ENCODE assay signal across 10 mouse cellular contexts in the genomic region with DNA sequence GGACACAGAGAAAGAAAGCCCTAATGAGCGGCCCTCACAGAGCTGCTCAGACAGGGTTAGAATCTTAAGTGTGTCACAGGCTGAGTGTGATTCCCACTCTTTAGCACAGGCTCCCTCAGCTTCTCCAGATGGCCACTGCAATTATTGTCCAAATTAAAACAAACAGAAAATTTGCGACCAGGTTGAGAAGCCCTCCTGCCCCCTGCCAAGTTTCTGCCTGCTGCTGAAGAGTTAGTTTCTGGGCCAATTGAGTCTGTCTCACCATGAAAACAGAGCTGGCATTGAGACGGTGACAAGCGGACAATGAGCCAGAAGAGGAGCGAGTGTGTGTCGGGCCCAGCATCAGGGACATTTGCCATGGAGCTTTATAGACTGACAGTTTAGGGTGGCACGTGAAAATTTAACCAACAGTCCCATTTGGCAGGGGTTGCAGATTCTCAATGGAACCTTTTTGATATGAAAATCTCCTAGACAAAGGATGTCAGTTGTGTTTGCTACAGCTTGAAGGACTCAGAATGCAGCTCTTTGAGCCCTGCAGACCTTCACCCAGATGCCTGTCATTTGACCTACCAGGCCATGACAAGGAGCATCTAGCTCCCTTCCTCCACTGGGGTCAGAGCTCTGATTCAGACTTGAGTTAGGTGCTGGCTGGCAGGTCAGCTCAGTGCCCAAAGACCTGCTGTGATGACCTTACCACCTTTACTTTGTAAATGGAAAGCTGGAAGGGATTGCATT. TPM values are rescaled to one million over a fixed set of nuclear protein-coding genes. Genes with fewer than 3 reads are reported as not detected.
A peak's percentile ranks its signal among the peaks of the same experiment; 100 is the strongest.
DNase-seq lines count a peak whose midpoint lies in the region; ATAC-seq and TF ChIP-seq lines count a peak whose summit lies in the region.
"Had no signal": no experiment of that assay in that cellular context is flagged by ENCODE, and none has a peak within 500 bp of the region (broad histone marks: within the 10 kb centered on the region; RNA-seq: fewer than 3 reads in every experiment).

No protein-coding gene starts in this region.

- H3K4me2 ChIP-seq in forebrain, postnatal 0 days (ENCODE audit: low read depth), result no peak overlapping the region
- H3K4me2 ChIP-seq in midbrain, embryonic 11.5 days, result no peak overlapping the region
- H3K4me2 ChIP-seq in liver, embryonic 12.5 days, result no peak overlapping the region
- H3K4me2 ChIP-seq: embryonic facial prominence, embryonic 13.5 days had no signal

- H3K36me3 ChIP-seq in forebrain, postnatal 0 days (ENCODE audit: insufficient read depth), result no peaks in the 10 kb centered on the region
- H3K36me3 ChIP-seq in midbrain, embryonic 11.5 days (ENCODE audit: control insufficient read depth, insufficient read depth, low read length), result no peaks in the 10 kb centered on the region
- no peaks in the 10 kb centered on the region for H3K36me3 ChIP-seq in liver, embryonic 12.5 days
- H3K36me3 ChIP-seq: embryonic facial prominence, embryonic 13.5 days had no signal

- WGBS in forebrain, postnatal 0 days, result 15% methylated on average over 7 of the region's 7 CpGs
- WGBS in midbrain, embryonic 11.5 days, result 44% methylated on average over 7 of the region's 7 CpGs
- WGBS in liver, embryonic 12.5 days (ENCODE audit: insufficient replicate concordance), result 68% methylated on average over 7 of the region's 7 CpGs

- DNase-seq in frontal cortex, postnatal 14 days (ENCODE audit: low spot score in 2 of 2), result peak; percentile 15 to 31
- DNase-seq in brain, embryonic 18.5 days (ENCODE audit: low read depth, low spot score), result peak; percentile 83
- peak; percentile 88 for DNase-seq in forebrain, postnatal 0 days
- peak; percentile 86 for DNase-seq in midbrain, embryonic 11.5 days (ENCODE audit: low spot score, missing footprints)
- no peak for DNase-seq in adipocyte (ENCODE audit: low spot score)
- no peak for DNase-seq in embryo, embryonic 10 days (ENCODE audit: low spot score)
- DNase-seq: thymus, adult 18-20 months had no signal

- no peak overlapping the region for H3K4me3 ChIP-seq in forebrain, postnatal 0 days (ENCODE audit: low read depth, low read length)
- no peak overlapping the region for H3K4me3 ChIP-seq in midbrain, embryonic 11.5 days (ENCODE audit: low read depth, low read length)
- no peak overlapping the region for H3K4me3 ChIP-seq in liver, embryonic 12.5 days
- H3K4me3 ChIP-seq: embryonic facial prominence, embryonic 13.5 days had no signal

- H3K9ac ChIP-seq in forebrain, postnatal 0 days, result no peak overlapping the region
- no peak overlapping the region for H3K9ac ChIP-seq in midbrain, embryonic 11.5 days (ENCODE audit: low read length)
- no peak overlapping the region for H3K9ac ChIP-seq in liver, embryonic 12.5 days
- H3K9ac ChIP-seq: embryonic facial prominence, embryonic 13.5 days had no signal

- no peak for TF ChIP-seq CTCF in forebrain, postnatal 0 days (IDR thresholded peaks at IDR 0.05; ENCODE audit: low read depth)

- no peaks in the 10 kb centered on the region for H3K9me3 ChIP-seq in forebrain, postnatal 0 days (ENCODE audit: low read length)
- peaks cover 2% of the 10 kb centered on the region; the same call in 1 of the 2 replicates for H3K9me3 ChIP-seq in midbrain, embryonic 11.5 days (ENCODE audit: control insufficient read depth, low read length)
- no peaks in the 10 kb centered on the region for H3K9me3 ChIP-seq in liver, embryonic 12.5 days (replicated peaks)
- H3K9me3 ChIP-seq: embryonic facial prominence, embryonic 13.5 days had no signal

- no peak for ATAC-seq in frontal cortex, adult (ENCODE audit: low TSS enrichment)
- ATAC-seq in forebrain, postnatal 0 days, result peak; percentile 90
- peak; percentile 82 for ATAC-seq in midbrain, embryonic 11.5 days (ENCODE audit: low FRiP score)
- ATAC-seq in liver, embryonic 12.5 days, result no peak

- H3K27ac ChIP-seq in forebrain, postnatal 0 days (ENCODE audit: low read depth, low read length), result peak overlapping the region; percentile 81
- peak overlapping the region; percentile 50 for H3K27ac ChIP-seq in midbrain, embryonic 11.5 days (ENCODE audit: low read depth, low read length)
- no peak overlapping the region for H3K27ac ChIP-seq in liver, embryonic 12.5 days
- H3K27ac ChIP-seq: embryonic facial prominence, embryonic 13.5 days had no signal

- H3K4me1 ChIP-seq in forebrain, postnatal 0 days (ENCODE audit: insufficient read depth), result peaks cover 15% of the 10 kb centered on the region
- H3K4me1 ChIP-seq in midbrain, embryonic 11.5 days (ENCODE audit: control insufficient read depth, insufficient read depth, low read length), result peaks cover 8% of the 10 kb centered on the region
- no peaks in the 10 kb centered on the region for H3K4me1 ChIP-seq in liver, embryonic 12.5 days

- H3K27me3 ChIP-seq in forebrain, postnatal 0 days (ENCODE audit: insufficient read depth, low read length), result no peaks in the 10 kb centered on the region
- H3K27me3 ChIP-seq in midbrain, embryonic 11.5 days (ENCODE audit: control insufficient read depth, insufficient read depth, low read length), result no peaks in the 10 kb centered on the region
- H3K27me3 ChIP-seq in liver, embryonic 12.5 days (replicated peaks), result no peaks in the 10 kb centered on the region
- H3K27me3 ChIP-seq: embryonic facial prominence, embryonic 13.5 days had no signal

RNA-seq across cellular contexts. Expression of gene Gucy1b2, which starts 39.9 kb away (rescaled TPM):
- total RNA-seq in forebrain, postnatal 0 days (2014; rRNA removed), result 0.92 and 1.4 TPM in 2 replicates
- polyA plus RNA-seq in forebrain, postnatal 0 days (2015; fragmentation: Nextera tagmentation; extraction: Ambion mirVana), result 0.64 and 0.84 TPM in 2 replicates
- 0.70 and 0.92 TPM in 2 replicates for polyA plus RNA-seq in midbrain, embryonic 11.5 days (2014; fragmentation: Nextera tagmentation; extraction: Ambion mirVana)
- not detected in 2 replicates for polyA plus RNA-seq in liver, embryonic 12.5 days (2016; fragmentation: Nextera tagmentation; extraction: Ambion mirVana)

Comparison
In these comparisons a context has a peak if more than half of its experiments do, and no peak if none do; other contexts are left out.
1. DNase-seq: peak in frontal cortex, postnatal 14 days (2 of 2), brain, embryonic 18.5 days (single experiment), forebrain, postnatal 0 days (single experiment) and midbrain, embryonic 11.5 days (single experiment); none in adipocyte (single experiment) and embryo, embryonic 10 days (single experiment).
2. ATAC-seq: peak in forebrain, postnatal 0 days (single experiment) and midbrain, embryonic 11.5 days (single experiment); none in frontal cortex, adult (single experiment) and liver, embryonic 12.5 days (single experiment).